Mouse (Mus musculus) gastrocnemius, postnatal 4 days (tissue): Measurements from ENCODE around the gene Med13l. TPM values are rescaled to one million over a fixed set of nuclear protein-coding genes. Genes with fewer than 3 reads are reported as not detected.
"Not testable (repeated sequence)": the region's sequence is repeated elsewhere in the genome, so short reads cannot be mapped to it uniquely, and the experiment has no call there.

ENCODE experiments used
- DNase-seq, 2 experiments: peaks; one replicate each; pipeline ENCODE4 v3.0.0; 2021 to 2022; ENCODE audit warnings: low spot score in 2 of 2, mixed read lengths in 2 of 2
- total RNA-seq, 2 experiments: library from RNA; stranded (reverse); gene quantifications; 2 replicates each; pipeline ENCODE4 v1.2.3; 2021

Gene Med13l
- total RNA-seq, 2 experiments from 2014 or later, result 38.6 to 42.3 TPM

DNA sequence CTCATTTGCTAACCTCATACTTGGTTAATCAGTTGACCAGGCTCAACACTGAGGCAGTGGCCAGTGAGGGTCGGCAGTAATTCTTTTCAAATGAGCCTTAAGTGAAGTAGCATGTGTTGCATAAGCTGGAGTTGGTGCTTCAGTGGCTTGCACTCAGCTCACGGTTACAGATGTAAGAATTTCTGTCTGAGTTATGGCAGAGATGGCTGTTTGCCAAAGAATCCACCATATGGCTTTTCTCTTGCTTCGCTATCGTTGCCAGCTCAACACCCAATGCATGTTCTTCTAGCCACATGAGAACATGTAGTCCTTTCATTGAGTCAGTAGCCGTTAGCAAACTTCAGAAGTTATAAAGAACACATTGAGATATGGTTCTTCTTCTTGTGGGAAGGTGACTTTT lies 63.3 kb downstream of the Med13l start:
- no peak for DNase-seq

DNA sequence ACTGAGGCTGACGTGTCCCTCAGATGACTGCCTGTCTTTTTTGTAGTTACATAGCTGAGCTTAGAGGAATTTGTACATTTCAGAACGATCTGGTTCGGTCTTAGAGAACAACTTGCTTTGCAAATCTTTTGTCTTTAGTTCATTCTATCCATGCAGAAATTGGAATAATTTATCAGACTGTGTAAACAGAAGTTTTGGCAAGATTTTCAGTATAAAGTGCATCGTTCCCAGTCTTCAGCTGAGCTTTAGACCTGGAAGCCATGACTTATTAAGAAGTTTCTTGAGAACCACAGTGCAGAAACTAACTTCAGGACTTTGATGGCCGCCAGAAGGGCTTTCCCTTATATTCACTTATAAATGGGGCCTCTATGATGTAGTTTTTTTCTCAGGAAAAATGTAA lies 67.2 kb downstream of the Med13l start:
- DNase-seq, result no peak

DNA sequence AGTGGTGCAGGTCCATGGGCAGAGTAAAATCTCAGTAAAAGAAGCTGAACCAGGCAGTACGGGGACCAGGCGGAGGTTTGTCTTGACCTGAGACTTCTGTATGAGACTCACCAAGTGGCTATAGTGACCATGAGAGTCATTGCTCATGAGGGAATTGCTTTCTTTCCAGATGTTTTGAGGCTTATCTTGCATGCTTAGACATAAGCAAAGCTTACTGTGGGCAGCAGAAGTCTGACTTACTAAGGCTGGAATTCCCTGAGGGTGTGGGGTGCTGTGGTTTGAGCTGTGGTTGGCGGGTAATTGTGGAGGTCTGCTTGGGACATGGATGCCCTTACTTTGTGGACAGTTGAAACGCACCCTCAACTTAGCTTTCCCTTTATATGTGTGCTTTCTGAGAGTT lies 67.7 kb downstream of the Med13l start:
- no peak for DNase-seq

DNA sequence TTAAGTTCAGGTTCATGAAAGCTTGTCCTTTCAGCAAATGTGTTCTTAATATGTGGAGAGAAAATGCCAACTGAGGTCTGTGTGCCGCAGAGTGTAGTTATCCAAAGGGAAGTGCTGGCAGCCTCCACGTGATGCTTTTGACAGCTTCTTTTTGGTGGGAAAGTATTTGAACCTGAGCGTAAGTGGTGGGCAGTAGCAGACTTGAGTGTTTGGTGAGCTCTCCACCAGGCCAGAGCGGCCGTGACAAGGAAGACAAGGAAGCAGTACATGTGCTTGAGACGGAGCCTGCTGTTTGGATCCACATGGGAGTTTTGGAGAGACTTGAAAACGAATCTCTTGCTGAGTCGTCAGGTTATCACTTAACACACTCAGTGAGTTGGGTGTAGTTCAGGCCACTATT lies 71.9 kb downstream of the Med13l start:
- no peak for DNase-seq

DNA sequence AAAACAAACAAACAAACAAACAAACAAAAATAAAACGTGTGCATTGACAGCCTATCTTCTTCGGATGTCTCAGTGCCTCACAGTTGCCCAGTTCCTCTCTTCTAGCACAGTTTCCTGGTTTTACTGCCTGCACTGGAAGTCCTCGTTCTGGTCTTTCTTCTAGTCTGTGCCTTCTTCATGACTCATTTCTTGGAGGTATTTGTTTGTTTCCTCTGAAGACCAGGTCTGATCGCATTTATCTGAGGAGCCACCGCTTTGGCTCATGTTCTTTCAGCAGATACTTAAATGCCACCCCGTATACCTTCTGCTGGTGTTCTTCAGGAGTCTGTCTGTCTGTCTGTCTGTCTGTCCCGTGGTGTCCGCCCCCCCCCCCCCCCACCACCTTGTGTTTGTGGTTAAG lies 72.6 kb downstream of the Med13l start:
- no peak for DNase-seq

DNA sequence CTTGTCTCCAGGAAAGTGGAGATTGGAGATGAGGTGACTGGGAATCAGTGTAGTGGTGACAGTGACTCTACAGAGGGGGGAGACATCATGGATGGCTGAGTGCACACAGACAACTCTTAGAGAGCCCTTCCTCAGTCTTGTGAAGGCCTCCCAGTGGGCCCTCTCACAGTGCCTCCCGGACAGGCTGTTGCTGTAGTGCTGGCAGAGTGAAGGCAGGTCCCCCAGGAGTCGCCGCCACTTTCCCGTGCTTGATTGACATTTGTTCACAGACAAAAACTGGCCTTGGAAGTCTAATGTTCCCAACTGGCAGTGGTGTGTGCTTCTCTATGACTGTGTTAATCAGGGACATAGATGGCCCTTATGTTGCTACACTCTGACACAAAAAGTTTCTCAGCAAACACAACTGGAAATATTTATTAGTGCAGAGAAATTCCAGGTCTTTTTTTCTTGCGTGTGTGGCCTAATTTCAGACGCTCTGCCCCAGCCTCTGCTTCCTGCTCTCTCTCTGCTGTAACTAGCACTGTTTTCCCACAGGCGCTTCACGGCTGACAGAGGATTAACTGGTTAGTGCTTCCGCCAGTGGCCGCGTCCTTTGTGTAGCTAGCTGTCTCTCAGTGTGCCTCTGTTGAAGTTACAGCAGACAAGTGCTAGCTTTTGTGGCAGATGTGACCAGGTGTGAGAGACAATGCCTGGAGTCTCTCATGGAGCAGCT lies 75.2 kb downstream of the Med13l start:
- DNase-seq, result no peak

DNA sequence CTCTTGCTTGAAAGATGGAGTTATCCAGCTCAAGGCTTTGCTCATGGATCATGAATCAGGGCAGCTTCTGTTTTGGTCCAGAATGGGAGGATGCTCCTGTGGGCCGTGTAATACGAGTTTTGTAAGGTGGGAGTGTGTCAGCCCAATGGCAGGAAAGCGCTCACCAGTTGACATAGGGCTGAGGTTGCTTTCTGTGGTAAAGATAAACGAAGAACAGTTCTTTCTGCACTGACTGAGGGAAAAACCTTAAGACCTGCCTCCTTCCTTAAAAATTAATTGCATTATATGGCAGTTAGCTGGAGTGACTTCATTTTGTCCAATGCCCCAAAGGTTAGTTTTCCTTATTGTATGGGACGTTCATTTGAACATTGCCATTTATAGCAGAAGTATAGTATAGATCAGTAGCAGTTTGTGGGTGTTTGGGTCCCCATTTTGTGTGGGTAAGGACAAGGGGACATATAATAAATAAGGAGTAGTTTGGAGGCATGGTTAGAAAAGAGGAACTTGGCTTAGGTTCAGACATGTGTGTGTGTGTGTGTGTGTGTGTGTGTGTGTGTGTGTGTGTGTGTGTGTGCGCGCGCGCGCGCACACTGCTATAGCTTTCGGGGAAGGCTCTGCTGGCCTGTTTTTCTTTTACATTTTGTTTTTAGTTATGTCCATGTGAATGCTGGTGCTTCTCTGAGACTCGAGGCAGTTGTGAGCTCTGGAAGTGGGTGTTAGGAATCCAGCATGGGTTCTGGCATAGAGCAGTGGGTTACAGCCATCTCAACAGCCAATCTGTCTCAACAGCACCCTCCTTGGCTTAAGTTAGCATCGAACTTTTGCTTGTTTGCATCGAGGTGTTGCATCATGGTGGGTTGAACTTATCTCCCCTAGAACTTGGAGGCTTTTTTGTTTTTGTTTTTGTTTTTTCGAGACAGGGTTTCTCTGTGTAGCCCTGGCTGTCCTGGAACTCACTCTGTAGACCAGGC lies 76.2 kb downstream of the Med13l start:
- no peak for DNase-seq

DNA sequence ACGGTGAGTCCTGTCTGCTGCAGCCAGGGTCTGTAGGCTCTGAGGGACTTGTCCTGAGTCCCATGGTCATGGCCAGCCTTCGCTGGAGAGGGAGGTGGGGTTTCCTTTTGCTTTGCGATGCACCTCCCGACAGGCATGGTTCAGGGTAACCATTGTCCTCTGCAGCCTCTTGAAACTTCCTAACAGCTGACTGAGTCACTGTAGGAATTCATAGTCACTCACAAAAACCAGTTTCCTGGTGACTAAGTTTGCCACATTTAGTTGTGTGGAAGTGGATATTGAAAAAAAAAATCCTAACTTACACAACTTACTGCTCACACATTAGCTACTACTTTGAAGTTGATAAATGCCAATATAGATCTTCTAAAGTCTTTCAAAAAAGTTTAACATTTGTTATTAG lies 77.5 kb downstream of the Med13l start:
- DNase-seq, result no peak

DNA sequence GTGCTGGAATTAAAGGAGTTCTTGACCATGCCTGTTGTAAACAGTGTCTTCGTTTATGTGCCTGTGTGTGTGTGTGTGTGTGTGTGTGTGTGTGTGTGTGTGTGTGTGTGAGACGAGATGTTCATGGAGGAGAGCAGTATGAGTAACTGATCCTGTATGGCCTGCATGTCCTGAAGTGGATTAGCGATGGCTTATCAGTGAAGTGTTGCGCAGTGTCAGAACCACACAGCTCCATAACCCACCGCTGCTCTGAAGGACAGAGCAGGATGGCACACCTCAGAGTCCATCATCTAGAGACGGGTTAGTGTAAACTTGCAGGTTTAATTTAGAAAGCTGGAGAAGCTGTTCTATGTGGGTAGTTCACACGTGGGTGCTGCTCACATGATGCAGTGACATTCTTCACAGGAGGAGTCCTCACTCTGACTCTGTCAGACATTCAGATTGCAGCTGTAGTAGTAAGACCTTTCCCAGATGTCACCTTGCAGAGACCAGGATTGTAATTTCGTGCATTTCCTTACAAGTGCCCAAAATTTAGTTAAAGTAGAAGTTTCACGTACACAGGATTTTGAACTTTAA lies 78.1 kb downstream of the Med13l start:
- DNase-seq, result no peak

DNA sequence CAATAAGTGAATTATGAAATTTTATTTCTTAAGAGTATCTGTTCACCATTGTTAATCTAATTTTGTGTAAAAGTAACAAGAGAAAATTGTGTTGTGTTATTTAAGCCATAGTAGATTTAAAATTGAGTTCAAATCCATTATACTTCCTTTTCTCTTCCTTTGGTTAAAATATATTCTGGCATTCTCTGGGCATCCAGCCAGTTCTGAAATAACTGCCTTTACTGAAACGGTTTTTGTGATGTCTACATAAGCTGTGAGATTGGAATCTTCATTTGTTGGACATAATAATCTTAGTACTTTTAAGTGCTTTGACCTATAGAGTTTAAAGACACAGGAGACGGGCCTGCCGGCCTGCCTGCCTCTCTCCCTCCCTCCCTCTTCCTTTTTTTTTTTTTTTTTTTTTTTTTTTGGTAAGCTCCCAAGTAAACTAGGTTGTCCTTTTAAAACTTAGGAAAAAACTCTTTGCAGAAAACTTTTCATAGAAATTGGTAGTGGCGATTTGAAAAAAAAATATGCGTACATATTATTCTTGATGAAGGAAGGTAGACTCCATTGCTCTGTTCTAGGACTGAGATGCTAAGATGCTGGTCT lies 78.7 kb downstream of the Med13l start:
- no peak for DNase-seq

DNA sequence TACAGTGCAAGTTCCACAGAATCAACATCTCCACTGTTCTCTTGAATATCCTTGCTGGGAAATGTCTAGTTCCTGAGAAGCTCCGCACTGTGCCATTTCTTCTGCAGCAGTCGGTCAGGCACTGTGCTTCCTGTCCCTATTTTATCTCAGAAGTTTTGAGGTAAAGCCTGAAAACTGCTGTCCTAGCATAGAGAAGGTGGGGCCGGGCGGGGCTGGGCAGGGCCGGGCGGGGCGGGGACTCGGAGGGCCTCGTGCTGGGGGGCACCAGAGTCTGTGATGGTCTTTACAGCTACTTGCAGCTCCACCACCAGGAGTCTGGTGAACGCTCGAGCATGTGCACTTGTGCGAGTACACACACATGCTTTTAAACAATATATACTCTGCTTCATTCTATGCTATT lies 83.6 kb downstream of the Med13l start:
- no peak for DNase-seq

DNA sequence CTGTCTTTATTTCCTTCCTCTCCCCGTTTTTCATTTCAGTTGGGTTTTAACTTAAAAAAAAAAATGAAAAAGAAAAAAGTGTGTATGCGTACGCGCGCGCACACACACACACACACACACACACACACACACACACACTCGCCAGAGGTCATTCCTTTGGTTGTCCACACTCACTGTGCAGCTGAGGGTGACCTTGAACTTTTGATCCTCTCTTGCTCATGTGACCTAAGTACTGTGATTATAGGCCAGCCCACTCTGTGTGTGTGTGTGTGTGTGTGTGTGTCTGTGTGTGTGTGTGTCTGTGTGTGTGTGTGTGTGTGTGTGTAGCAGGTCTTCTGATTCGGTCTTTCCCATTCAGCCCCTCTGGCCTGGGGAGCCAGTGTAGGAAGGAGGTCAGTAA lies 84.0 kb downstream of the Med13l start:
- DNase-seq, result no peak

DNA sequence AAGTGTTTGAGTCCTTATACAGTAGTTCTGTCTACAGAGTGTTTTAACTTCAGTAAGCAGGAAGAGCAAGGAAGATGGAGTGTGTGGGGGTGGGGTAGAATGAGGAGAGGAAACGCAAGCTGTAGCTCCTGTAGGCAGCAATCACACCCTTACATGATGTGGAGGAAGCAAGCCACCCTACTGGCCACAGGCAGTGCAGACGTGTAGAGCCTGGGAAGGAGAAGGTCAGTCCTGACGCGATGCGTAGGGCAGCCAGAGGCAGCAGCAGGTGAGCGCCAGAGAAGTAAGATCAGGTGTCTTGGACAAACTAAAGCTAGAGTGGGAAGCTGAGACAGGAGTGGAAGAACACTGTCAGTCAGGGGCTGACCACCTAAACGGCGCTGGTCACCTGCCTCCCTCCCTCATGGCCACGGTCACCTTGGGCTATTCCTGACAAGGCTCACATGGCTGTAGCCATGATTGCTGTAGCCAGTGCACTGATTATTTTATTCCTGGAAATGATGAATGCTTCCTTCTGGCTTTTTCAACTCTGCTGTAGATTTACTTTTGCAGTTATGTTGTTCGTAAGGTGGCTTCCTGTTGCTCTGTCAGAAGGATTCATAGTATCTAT lies 84.8 kb downstream of the Med13l start:
- DNase-seq, result no peak

DNA sequence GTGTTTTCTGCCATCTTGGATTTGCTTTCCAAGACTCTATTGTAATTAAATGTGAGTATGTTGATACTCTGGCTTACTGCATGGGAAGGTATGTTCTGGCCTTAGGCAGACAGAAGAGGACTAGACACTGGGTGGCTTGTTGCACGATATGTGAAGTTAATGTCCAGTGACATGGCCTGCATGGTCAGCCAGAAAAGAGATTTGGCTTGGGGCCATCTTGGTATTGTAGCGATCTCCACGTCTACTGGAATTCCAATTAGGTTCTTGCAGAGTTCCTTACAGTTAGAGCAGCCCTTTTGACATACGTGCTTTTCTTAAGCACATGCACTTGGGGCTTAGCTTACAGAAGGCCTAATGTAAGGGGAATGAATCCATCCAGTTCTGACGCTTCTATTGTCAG lies 86.4 kb downstream of the Med13l start:
- no peak for DNase-seq

DNA sequence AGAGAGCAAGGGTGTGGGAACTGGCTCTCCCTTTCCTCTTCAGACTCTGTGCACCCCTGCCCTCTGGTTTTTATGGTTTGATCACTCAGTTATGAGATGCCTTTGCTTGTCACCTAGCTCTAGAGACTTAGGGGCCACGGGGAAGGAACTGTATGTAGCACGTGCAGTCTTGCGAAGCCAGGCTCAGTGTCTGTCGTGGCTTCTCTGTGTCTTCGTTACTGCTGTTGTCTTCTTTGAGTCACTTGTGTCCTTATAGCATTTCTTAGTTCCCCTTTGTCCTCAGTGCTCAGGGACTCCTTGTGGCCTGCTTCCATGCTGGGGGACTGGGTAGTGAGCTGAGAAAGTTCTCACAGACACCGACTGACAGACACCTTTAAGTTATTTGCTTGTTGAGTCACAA lies 86.9 kb downstream of the Med13l start:
- DNase-seq, result no peak

DNA sequence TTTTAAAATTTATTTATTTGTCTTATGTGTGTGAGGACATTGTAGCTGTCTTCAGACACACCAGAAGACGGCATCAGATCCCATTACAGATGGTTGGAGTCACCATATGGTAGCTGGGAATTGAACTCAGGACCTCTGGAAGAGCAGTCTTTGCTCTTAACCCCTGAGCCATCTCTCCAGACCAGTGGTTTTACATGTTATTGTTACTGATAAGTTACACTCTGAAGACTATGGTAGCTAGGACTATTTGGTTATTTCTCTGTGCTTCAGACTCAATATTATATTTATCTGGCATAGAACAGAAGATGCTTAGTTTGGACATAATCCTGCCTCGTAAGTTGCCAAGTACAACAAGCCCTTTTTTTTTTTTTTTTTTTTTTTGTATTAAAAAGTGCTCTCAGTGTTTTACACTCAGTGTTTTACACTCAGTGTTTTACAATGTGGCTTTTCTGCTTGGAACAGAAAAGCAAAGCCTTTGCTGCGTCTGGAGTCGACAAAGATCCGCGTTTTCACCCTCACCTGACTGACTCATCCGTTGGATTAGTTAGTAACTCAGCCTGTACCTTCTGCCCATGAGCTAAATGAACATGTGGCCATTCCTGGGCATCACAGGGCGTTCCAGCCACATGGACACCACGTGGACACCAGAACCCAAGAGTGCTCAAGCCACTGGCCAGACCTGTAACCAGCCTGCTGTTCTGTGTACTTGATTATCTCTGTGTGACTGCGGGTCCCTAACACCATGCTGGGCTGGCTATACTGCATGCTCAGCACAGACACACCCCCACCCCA lies 88.9 kb downstream of the Med13l start:
- no peak for DNase-seq

DNA sequence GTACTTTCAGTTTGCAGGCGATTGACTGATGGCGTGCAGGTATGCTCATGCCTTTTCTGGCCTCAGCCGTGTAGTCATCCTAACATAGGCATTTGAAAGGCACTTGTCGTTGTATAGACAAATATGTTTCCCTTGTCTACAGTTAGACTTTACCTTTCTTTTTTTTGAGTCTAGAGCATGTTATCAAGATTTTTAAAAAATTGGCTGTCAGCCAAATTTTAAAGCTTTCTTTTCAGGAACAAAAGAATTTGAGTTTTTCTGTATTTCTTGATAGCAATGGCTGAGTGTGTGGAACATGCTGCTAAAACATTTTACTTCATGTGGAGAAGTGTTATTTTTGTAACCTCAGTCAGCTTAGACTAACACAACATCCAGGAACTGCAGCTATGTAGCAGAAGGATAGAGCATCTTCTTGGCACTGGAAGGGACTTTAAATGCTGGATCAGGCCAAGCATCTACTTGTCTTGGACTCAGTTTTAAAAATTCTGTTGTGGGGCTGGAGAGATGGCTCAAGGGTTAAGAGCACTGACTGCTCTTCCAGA lies 89.6 kb downstream of the Med13l start:
- no peak for DNase-seq

DNA sequence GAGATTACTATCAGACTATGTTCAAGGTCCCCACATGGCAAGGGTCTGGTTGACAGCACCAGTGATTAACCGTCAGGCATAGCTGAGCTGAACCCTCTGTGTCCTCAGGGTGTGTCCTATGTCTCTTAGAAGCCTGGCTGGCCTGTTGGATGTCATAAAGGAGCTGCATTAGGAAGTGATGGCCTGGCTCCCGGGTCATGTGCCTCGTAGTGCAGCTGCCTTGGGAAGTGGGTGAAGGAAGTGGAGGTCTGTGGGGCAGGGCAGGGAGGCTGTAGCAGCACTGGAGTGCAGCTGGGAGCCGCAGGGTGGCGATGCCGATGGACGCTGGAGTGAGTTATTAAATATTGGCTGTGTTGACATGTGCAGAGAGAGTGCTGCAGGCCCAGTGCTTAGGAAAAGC lies 90.3 kb downstream of the Med13l start:
- no peak for DNase-seq

DNA sequence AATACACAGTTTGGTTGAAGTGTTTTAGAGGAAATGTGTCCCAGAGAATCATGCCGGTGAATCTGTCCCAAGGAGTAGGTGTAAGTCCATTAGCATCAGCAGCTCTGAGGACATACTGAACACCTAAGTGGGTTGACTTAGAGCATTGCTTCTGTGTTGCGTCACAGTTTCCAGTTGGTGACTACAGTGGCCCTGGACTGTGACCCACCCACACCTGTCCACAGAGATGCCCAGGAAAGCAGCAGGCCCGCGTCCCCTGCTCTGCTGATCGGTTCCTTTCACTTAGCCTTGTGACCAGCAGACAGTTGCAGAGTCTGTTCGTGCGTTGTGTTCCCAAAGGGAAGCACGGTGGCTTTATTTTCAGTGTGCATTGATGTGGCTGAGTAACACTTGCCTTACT lies 92.1 kb downstream of the Med13l start:
- DNase-seq, result no peak

DNA sequence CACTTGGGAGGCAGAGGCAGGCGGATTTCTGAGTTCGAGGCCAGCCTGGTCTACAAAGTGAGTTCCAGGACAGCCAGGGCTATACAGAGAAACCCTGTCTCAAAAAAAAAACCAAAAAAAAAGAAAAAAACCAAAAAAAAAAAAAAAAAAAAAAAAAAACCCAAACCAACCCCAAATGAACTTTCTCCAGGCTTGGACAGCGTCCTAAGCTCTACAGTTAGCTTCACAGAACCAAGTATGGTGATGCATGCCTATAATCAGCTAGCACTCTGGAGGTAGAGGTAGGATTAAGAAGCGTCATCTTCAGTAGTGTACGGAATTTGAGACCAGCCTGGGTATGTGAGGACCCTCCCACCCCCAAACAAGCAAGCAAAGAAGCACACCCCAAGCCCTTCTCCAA lies 92.6 kb downstream of the Med13l start:
- not testable (repeated sequence) for DNase-seq
